Mouse (Mus musculus) heart, postnatal 0 days (tissue): ENCODE measurements at regions not wholly inside any gene's neighbourhood (a gene's known extent, or its start where the extent isn't known, plus 50 kb on each side); places are given as distances from the start of the nearest gene placed in this dataset.

Experiments used
- CTCF ChIP-seq: IDR thresholded peaks from 2 replicates; pipeline ENCODE4 v1.5.1; 2016; ENCODE audit warnings: antibody characterized with exemption, control low read depth, low read depth
- EP300 ChIP-seq: IDR thresholded peaks from 2 replicates; pipeline ENCODE4 v1.6.1; 2016; ENCODE audit warnings: antibody characterized with exemption, low read depth

DNA sequence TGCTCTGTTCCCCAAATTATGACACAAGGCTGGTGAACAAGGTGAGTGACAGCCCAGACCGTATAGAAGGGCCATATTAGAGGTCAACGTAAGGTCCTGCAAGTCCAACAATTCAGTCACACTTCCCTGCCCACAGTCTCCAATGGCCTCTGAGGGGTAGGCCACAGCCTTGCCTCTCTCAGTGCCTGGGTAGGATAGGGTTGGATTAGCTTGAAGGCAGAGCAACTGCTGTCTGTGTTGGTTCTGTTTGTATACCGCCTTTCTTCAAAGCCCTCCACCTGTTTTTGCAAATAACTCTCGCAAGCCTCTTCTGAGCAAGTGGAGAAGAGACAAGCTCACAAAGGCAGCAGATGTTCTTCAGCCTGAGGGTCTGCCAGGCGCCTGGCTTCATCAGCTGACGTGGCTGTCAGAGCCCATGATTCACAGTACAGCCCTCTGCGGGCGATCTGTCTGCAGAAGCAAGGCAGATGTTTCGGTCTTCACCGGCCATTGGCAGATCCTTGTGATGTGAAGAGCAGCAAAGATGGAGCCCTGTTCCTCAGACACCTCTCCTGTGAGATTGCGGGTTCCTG lies 67.0 kb upstream of the Dapl1 start:
- TF ChIP-seq CTCF (no peak), EP300 (no peak)
